Mouse (Mus musculus) ZHBTc4 (cell line): ENCODE results near the gene Sept5.

Experiments
- DNase-seq: peaks from one replicate; pipeline ENCODE4 v3.0.0-alpha.2; 2011; ENCODE audit warnings: low read depth, low spot score

The Sept5 gene

GRCm38 (mm10) chr16:18632816-18633215 is 3.1 kb upstream of the Sept5 start:
- DNase-seq: no peak

- DNase-seq: no peak
These were observed 2.3 kb upstream of the Sept5 start for GRCm38 (mm10) chr16:18632059-18632458.

- DNase-seq: no peak
These were observed 1.4 kb upstream of the Sept5 start for GRCm38 (mm10) chr16:18631141-18631540.

GRCm38 (mm10) chr16:18630291-18630690 is 537 bp upstream of the Sept5 start:
- DNase-seq: no peak

GRCm38 (mm10) chr16:18628948-18629340 is 810 bp downstream of the Sept5 start:
- DNase-seq: no peak

GRCm38 (mm10) chr16:18628206-18628947 is 1.4 kb downstream of the Sept5 start:
- no peak for DNase-seq

- no peak for DNase-seq
These were observed 2.6 kb downstream of the Sept5 start for GRCm38 (mm10) chr16:18627163-18627562.

- DNase-seq: peak; percentile 95
These were observed 3.3 kb downstream of the Sept5 start, which contains the start of gene Gm49601 for GRCm38 (mm10) chr16:18626376-18626878. Gene Gm49601, minus strand, starts transcription at chr16:18626427.

- peak; percentile 22 for DNase-seq
These were observed 3.9 kb downstream of the Sept5 start for GRCm38 (mm10) chr16:18625791-18626311.

GRCm38 (mm10) chr16:18625097-18625496 is 4.7 kb downstream of the Sept5 start:
- no peak for DNase-seq

GRCm38 (mm10) chr16:18624641-18625040 is 5.1 kb downstream of the Sept5 start:
- no peak for DNase-seq

- no peak for DNase-seq
These were observed 5.8 kb downstream of the Sept5 start for GRCm38 (mm10) chr16:18623751-18624540.

GRCm38 (mm10) chr16:18622916-18623750 is 6.6 kb downstream of the Sept5 start:
- peak; percentile 41 for DNase-seq

GRCm38 (mm10) chr16:18622019-18622418 is 7.7 kb downstream of the Sept5 start, which contains the start of gene Gp1bb:
Gene Gp1bb, minus strand, starts transcription at chr16:18622403.
- DNase-seq: peak; percentile 51

- peak; percentile 64 for DNase-seq
These were observed 8.3 kb downstream of the Sept5 start for GRCm38 (mm10) chr16:18621362-18622001.

- DNase-seq: peak; percentile 88
These were observed 9.0 kb downstream of the Sept5 start for GRCm38 (mm10) chr16:18620601-18621361.

- DNase-seq: no peak
These were observed 9.6 kb downstream of the Sept5 start for GRCm38 (mm10) chr16:18620201-18620600.

- DNase-seq: no peak
These were observed 10.6 kb downstream of the Sept5 start for GRCm38 (mm10) chr16:18619110-18619509.

GRCm38 (mm10) chr16:18618297-18618696 is 11.5 kb downstream of the Sept5 start:
- no peak for DNase-seq
